Mouse (Mus musculus): Measurements from ENCODE around the gene Mettl15.

DNA sequence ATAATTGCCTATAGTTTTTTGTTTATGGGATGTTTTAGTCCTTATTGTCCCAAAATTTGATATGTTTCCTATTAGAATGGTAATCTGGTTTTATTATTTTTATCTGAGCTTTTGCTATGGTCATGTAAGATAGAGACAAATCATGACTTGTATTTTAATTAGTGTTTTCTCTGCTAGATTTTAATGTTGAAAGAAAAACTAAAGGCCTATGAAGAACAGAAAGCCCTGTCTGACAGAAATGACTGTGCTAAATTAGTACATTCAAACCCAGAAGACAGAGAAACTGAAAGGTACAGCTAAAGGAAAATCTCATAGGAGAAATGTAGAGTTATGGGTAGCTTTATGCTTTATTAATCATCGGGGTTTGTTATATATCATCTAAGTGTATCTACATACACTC, 17.6 kb upstream of the Mettl15 start:
- TF ChIP-seq CTCF (IDR thresholded peaks at IDR 0.05; ENCODE audit: control insufficient read depth, insufficient read depth, insufficient replicate concordance, low read depth, low read length): no peak
- TF ChIP-seq POLR2A (IDR thresholded peaks at IDR 0.05; ENCODE audit: control insufficient read depth, low read depth, low read length): no peak
